Mouse (Mus musculus) adipocyte (in vitro differentiated cells): ENCODE measurements at regions not wholly inside any gene's neighbourhood (a gene's known extent, or its start where the extent isn't known, plus 50 kb on each side); places are given as distances from the start of the nearest gene placed in this dataset.

Source experiments
- DNase-seq: peaks from one replicate; pipeline ENCODE4 v3.0.0-alpha.2; 2016; ENCODE audit warnings: low spot score

- no peak for DNase-seq
Observed at GRCm38 (mm10) chr10:98572782-98573536, 341.2 kb upstream of the Atp2b1 start.

DNA sequence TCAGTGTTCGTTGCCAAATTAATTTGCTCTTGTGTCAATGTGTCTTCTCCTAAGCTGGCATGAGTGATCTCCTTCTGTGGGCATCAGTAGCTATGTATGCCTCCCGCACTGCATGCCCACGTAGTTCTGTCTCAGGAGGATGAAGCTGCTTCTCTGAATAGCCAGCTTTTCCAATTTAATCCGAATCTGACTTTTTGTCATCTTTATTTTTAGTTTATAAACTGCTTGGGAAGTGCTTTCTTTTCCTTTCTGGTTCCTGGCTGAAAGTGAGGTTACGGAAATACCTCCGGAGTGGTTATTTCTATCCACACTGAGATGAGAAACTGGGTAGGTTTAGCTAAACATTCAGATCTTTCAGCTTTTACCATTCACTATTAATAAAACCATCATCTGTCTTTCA, 337.2 kb upstream of the Atp2b1 start:
- DNase-seq: no peak

DNA sequence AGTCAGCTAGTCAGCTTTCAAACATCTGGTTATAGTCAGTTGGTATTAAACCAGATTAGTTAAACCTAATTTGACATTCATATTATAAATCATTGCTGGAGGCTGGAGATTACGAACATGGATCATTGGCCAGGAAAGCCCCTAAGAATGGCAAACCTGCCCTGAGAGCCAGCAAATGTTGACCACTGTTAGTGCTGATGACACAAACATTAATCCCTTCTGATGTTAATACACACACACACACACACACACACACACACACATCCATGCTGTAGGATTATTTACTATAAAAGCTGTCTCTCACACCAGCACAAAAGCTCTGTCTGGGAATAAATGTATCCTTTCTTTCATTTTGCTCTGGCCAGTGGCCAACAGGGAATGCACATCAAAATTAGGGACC, 329.4 kb upstream of the Atp2b1 start:
- no peak for DNase-seq

DNA sequence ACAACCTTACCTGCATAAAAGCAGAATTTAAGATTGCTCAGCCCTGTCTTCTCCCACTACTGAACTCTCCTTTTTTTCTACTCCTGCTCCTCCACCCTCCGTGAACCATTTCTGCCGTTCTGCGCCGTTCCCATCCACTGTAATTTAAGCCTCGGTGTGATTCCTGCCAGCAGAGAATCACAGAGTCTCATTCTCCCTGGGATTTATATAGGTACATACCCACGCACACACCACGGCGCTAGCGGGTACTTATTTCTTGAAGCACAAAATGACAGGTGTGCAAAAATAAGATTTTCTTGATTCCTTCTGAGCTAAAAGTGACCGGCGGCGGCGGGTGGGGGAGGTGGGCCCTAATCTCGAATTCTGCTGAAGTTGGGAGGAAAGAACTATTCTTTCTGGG, 324.5 kb upstream of the Atp2b1 start:
- DNase-seq: no peak

GRCm38 (mm10) chr10:98592154-98592553, 322.1 kb upstream of the Atp2b1 start:
- DNase-seq: no peak

DNA sequence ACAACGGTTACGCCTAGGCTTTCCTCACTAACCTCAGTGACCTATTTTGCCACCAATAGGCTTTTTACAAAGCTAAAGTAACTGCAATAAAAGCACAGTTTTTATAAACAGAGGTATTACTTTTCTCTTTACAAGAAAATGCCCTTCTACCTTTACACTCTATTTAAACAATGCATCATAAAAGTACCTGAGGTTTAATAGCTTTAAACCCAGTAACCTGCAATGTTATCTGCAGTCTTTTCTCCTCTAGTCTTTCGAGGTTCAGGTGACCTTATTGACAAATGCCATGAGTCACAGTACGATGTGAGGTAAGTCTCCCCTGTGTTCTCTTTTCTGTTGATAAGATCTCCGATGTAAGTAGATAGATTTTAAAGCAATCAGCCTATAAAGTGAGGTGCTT, 320.3 kb upstream of the Atp2b1 start:
- DNase-seq: no peak

GRCm38 (mm10) chr10:98608221-98608941, 305.8 kb upstream of the Atp2b1 start:
- DNase-seq: no peak

DNA sequence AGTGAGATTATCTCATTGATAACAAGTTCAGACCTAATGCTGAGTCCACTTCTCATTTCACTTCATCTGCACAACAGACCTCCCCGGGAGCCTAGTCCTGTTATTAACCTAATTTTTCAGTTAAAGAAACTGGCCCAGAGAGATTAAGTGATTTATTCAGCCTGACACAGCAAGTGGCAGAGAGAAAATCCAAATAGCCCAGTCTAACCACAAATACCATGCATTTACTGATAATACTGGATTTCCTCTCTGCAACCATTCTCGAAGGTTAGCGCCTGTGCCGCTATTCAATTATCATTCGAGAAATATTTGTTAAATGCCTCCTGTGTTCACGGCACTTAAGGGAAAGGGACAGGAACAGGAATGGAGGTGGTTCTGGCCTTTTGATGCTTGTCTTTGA, 303.5 kb upstream of the Atp2b1 start:
- no peak for DNase-seq

- DNase-seq: no peak
Observed at GRCm38 (mm10) chr10:98611707-98612360, 302.4 kb upstream of the Atp2b1 start.

DNA sequence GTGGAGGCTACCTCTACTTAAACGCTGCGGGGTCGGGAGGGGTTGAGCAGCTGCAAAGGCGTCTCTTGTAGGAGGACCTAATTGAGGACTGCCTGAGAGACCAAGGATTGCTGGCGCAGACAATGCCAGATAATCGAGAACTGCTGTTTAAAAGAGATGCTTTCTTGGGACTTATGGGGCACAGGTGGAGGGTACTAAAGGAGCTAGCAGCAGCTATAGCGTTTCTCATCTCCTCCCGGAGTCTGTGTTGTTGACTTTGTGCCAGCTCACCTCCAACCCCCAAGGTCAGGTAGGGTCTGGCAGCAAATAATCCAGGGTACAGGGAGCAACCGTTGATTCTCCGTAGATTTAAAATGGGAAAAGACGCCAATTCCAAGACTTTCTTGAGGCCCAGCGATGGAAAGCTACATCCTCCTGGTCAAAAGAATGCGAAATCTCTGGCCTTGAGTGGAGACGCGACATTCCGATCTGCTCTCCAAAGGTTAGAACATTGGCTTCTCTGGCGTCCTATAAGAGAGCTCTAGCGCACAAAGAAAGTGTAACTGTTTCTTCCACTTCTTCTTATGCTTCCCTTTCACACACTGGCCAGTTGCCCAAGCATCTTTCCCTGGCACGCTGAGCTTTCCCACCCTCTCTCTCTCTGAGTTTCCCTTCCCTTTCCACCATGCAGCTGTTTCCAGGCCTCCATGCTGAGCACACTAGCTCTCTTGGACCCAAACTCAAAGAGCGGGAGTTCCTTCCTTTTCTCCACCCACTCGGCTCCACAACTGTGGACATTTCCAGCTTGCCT, 295.3 kb upstream of the Atp2b1 start:
- no peak for DNase-seq

- no peak for DNase-seq
Observed at GRCm38 (mm10) chr10:98624103-98624502, 290.1 kb upstream of the Atp2b1 start.

DNA sequence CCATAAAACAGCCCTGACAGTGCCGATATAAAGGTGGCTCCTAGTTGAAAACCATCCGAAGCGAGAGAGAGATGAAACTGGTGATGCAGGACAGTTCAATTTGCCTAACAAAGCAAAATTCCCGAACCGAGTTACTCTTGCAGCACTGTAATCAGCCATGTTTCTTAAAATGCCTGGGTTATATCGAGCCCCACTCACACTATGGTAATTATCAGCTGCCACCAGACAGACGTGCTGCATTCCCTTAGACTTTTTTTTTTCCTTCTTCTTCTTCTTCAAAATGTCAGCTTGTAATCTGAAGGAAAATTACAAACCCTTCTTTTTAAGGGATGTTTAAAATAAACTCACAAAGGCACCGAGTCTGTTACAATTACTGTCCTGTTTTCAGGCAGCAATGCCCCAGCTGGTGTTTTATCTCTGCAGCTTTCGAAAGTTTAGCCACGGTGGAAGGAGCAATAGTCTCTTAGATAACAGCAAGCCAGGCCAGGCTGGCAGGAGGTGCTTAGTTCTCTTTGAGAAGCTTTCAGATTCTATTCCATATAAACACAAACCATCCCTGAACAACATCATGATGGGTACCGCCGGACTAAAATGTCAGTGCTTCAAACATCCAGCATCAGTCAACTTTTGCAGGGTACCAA, 289.4 kb upstream of the Atp2b1 start:
- no peak for DNase-seq

GRCm38 (mm10) chr10:98628191-98628590, 286.0 kb upstream of the Atp2b1 start:
- no peak for DNase-seq

GRCm38 (mm10) chr10:98629248-98629647, 285.0 kb upstream of the Atp2b1 start:
- DNase-seq: no peak

DNA sequence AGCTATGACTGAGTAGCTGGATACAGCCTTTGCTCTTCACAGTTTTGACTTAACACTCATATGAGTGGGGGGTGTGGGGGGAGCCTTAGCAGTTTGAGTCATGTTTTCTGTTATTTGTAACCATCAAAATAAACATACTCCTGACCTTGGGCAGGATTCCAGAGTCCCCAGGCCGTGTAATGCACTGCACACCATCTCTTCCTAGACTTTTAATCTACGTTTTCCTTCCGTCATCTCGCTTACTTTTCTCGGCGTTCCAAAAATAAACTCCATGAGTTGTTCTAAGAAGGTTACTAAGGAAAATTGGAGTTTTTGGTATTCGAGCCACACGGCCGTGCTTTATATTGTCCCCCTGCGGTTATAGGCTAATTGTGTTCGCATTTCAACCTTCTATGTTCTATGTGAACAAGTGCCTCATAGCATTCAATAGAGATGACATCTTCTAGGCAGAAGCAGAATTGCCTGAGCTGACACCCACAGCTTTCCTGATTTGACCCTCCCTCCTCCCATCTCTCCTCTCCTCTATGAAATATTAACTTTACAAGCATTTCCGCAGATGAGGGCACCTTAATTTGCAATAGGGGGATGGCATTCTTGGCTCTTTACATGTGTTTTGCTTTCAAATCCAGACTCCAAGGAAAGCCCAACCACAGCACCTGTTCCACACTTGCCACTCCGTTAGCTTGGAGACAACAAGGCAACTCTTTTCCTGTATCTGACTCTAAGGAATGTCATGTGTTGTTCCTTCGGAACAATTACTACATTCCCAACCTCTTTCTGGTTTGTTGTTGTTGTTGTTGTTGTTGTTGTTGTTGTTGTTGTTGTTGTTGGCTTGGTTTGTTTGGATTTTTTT, 276.2 kb upstream of the Atp2b1 start:
- DNase-seq: no peak

- no peak for DNase-seq
Observed at GRCm38 (mm10) chr10:98645681-98646122, 268.5 kb upstream of the Atp2b1 start.

GRCm38 (mm10) chr10:98646311-98646999, 267.8 kb upstream of the Atp2b1 start:
- DNase-seq: no peak

GRCm38 (mm10) chr10:98648710-98649245, 265.4 kb upstream of the Atp2b1 start:
- DNase-seq: peak; percentile 55

- no peak for DNase-seq
Observed at GRCm38 (mm10) chr10:98650533-98650932, 263.7 kb upstream of the Atp2b1 start.

- DNase-seq: no peak
Observed at GRCm38 (mm10) chr10:98651127-98651526, 263.1 kb upstream of the Atp2b1 start.
